8 mouse cellular contexts compared by ENCODE assay signal in the genomic region with DNA sequence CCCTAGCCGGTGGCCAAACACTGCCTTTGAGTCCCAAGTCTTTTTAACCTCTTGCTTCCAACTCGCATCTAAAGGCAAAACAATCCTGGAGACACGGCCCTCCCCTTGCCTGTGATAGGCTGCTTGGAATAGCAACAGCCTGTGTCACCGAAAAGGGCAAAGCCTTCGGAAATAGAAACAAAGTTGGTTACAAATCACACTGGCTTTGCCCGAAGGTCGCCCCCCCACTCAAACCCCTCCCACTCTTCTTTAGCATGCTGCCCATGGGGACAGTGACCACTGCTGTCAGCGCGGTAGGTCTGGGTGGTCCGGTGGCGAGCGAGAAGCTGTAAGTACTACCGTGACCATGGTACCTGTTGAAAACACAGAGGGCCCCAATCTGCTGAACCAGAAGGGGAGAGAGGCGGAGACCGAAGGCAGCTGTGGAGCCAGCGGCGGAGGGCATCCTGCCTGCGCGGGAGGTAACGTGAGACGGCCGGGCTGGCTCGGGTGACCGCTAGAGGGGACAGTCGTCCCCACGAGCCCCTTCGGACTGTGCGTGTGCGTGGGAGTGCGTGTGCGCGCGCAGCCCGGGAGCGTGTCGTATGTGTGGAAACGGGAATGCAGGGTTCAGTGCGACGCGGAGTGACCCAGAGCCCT. TPM values are rescaled to one million over a fixed set of nuclear protein-coding genes. Genes with fewer than 3 reads are reported as not detected.
A peak's percentile ranks its signal among the peaks of the same experiment; 100 is the strongest.
DNase-seq lines count a peak whose midpoint lies in the region; ATAC-seq lines count a peak whose summit lies in the region.

A gene (plus strand): TSS at position 159 of the 639 bp plus-strand sequence.

- H3K4me3 ChIP-seq in heart, embryonic 11.5 days (ENCODE audit: low read depth, low read length) = peak within 1 kb of the TSS; percentile 58
- H3K4me3 ChIP-seq in limb, embryonic 12.5 days (replicated peaks) = peak within 1 kb of the TSS; percentile 48
- H3K4me3 ChIP-seq in midbrain, embryonic 12.5 days = peak within 1 kb of the TSS; percentile 53

- H3K4me1 ChIP-seq in heart, embryonic 11.5 days (ENCODE audit: control insufficient read depth, insufficient read depth, low read length) = no peaks in the 10 kb centered on the region
- H3K4me1 ChIP-seq in limb, embryonic 12.5 days (replicated peaks) = no peaks in the 10 kb centered on the region; the same call in 1 of the 2 replicates
- H3K4me1 ChIP-seq in midbrain, embryonic 12.5 days = peaks cover 16% of the 10 kb centered on the region; the same call in 1 of the 2 replicates

- peak within 1 kb of the TSS; percentile 72 for H3K9ac ChIP-seq in heart, embryonic 11.5 days (ENCODE audit: low read depth, low read length)
- peak within 1 kb of the TSS; percentile 64 for H3K9ac ChIP-seq in limb, embryonic 12.5 days (replicated peaks)
- H3K9ac ChIP-seq in midbrain, embryonic 12.5 days (replicated peaks) = peak within 1 kb of the TSS; percentile 55

- no peaks in the 10 kb centered on the region for H3K36me3 ChIP-seq in heart, embryonic 11.5 days (ENCODE audit: control insufficient read depth, insufficient read depth, low read length)
- no peaks in the 10 kb centered on the region for H3K36me3 ChIP-seq in limb, embryonic 12.5 days
- no peaks in the 10 kb centered on the region for H3K36me3 ChIP-seq in midbrain, embryonic 12.5 days

- no peaks in the 10 kb centered on the region for H3K27me3 ChIP-seq in heart, embryonic 11.5 days (ENCODE audit: control insufficient read depth, insufficient read depth, low read length)
- no peaks in the 10 kb centered on the region for H3K27me3 ChIP-seq in limb, embryonic 12.5 days
- peaks cover 6% of the 10 kb centered on the region; the same call in 1 of the 2 replicates for H3K27me3 ChIP-seq in midbrain, embryonic 12.5 days

- H3K9me3 ChIP-seq in heart, embryonic 11.5 days (replicated peaks; ENCODE audit: control insufficient read depth, low read length) = no peaks in the 10 kb centered on the region
- peaks cover 7% of the 10 kb centered on the region; the same call in 1 of the 2 replicates for H3K9me3 ChIP-seq in limb, embryonic 12.5 days
- H3K9me3 ChIP-seq in midbrain, embryonic 12.5 days = no peaks in the 10 kb centered on the region

- H3K4me2 ChIP-seq in heart, embryonic 11.5 days = peak within 1 kb of the TSS; percentile 70
- peak within 1 kb of the TSS; percentile 60 for H3K4me2 ChIP-seq in limb, embryonic 12.5 days
- H3K4me2 ChIP-seq in midbrain, embryonic 12.5 days (replicated peaks) = peak within 1 kb of the TSS; percentile 91

- peak within 1 kb of the TSS; percentile 75 for H3K27ac ChIP-seq in heart, embryonic 11.5 days (ENCODE audit: low read depth, low read length)
- peak within 1 kb of the TSS; percentile 84 for H3K27ac ChIP-seq in limb, embryonic 12.5 days
- peak within 1 kb of the TSS; percentile 42 for H3K27ac ChIP-seq in midbrain, embryonic 12.5 days (replicated peaks)

- no peak for ATAC-seq in CD4-positive, CD25-positive, alpha-beta regulatory T cell, adult 4 months
- ATAC-seq in heart, embryonic 11.5 days (replicated peaks; ENCODE audit: insufficient number of reproducible peaks, low FRiP score, low TSS enrichment) = peak; percentile 74
- peak; percentile 78 for ATAC-seq in limb, embryonic 12.5 days (ENCODE audit: insufficient number of reproducible peaks, insufficient read depth, low FRiP score, low TSS enrichment, low read depth)
- ATAC-seq in midbrain, embryonic 12.5 days (ENCODE audit: low FRiP score, low read depth) = peak; percentile 82

- peak; percentile 30 for DNase-seq in CD4-positive, CD25-positive, alpha-beta regulatory T cell, adult 2 months (ENCODE audit: low read depth, low spot score)
- peak; percentile 22 for DNase-seq in fibroblast of lung, adult 2 months (ENCODE audit: low read depth)
- peak; percentile 84 for DNase-seq in kidney, adult 9 months
- peak; percentile 2 for DNase-seq in spleen, postnatal 36 days (ENCODE audit: low spot score in 2 of 2)

- WGBS in heart, embryonic 11.5 days (ENCODE audit: insufficient replicate concordance) = under 1% methylated on average over 40 of the region's 40 CpGs
- 4% methylated on average over 40 of the region's 40 CpGs for WGBS in limb, embryonic 12.5 days
- WGBS in midbrain, embryonic 12.5 days = 1% methylated on average over 40 of the region's 40 CpGs

RNA-seq across cellular contexts. Expression of the gene that starts here (rescaled TPM):
- not detected for polyA plus RNA-seq in CD4-positive, CD25-positive, alpha-beta regulatory T cell, adult 4 months (2017; shearing (Covaris generic))
- 1.9 and 2.5 TPM in 2 replicates for polyA plus RNA-seq in heart, embryonic 11.5 days (2014; fragmentation: Nextera tagmentation; extraction: Ambion mirVana)
- 1.4 and 1.5 TPM in 2 replicates for polyA plus RNA-seq in limb, embryonic 12.5 days (2016; fragmentation: Nextera tagmentation; extraction: Ambion mirVana)
- 4.4 and 4.9 TPM in 2 replicates for polyA plus RNA-seq in midbrain, embryonic 12.5 days (2016; fragmentation: Nextera tagmentation; extraction: Ambion mirVana)

Comparison
In these comparisons a context has a peak if more than half of its experiments do, and no peak if none do; other contexts are left out.
1. DNase-seq: peak in every context shown above with its lines; median percentile 84 in kidney, adult 9 months; 30 in CD4-positive, CD25-positive, alpha-beta regulatory T cell, adult 2 months; 22 in fibroblast of lung, adult 2 months; 2 in spleen, postnatal 36 days.